Mouse (Mus musculus) liver, postnatal 0 days (tissue): Measurements from ENCODE around the gene Mapre3. TPM values are rescaled to one million over a fixed set of nuclear protein-coding genes. Genes with fewer than 3 reads are reported as not detected.

ENCODE experiments used
- ATAC-seq: fragments of 200-750 bp; cut with Nextera tagmentation; 2 replicates; pipeline ENCODE4 v1.8.0; 2017; ENCODE audit warnings: mild to moderate bottlenecking, moderate library complexity
- DNase-seq: peaks from one replicate; pipeline ENCODE4 v3.0.0-alpha.2; 2016
- H3K27ac ChIP-seq: fragments of 300-500 bp; sonication (generic); 2 replicates; pipeline ENCODE4 v1.5.1; 2014; ENCODE audit warnings: antibody characterized with exemption, moderate library complexity, mild to moderate bottlenecking, low read depth
- H3K27me3 ChIP-seq: fragments of 300-500 bp; sonication (generic); 2 replicates; pipeline ENCODE4 v1.6.1; 2014; ENCODE audit warnings: low read length, control low read depth, mixed read lengths; ENCODE audit not compliant: insufficient read depth
- H3K36me3 ChIP-seq: fragments of 300-500 bp; sonication (generic); replicated peaks from 2 replicates; pipeline ENCODE4 v1.6.1; 2014; ENCODE audit warnings: mild to moderate bottlenecking, control low read depth, low read length, moderate library complexity, mixed read lengths; ENCODE audit not compliant: insufficient read depth
- H3K4me1 ChIP-seq: fragments of 300-500 bp; sonication (generic); 2 replicates; pipeline ENCODE4 v1.6.1; 2014; ENCODE audit warnings: antibody characterized with exemption, mild to moderate bottlenecking, control low read depth; ENCODE audit not compliant: insufficient read depth
- H3K4me2 ChIP-seq: fragments of 300-500 bp; sonication (generic); 2 replicates; pipeline ENCODE4 v1.6.1; 2014; ENCODE audit warnings: low read depth, mild to moderate bottlenecking, low read length, moderate library complexity, mixed read lengths
- H3K4me3 ChIP-seq: fragments of 300-500 bp; sonication (generic); 2 replicates; pipeline ENCODE4 v1.5.1; 2014; ENCODE audit warnings: low read depth, low read length
- H3K9ac ChIP-seq: fragments of 300-500 bp; sonication (generic); replicated peaks from 2 replicates; pipeline ENCODE4 v1.6.1; 2014; ENCODE audit warnings: mild to moderate bottlenecking, moderate library complexity
- H3K9me3 ChIP-seq: fragments of 300-500 bp; sonication (generic); 2 replicates; pipeline ENCODE4 v1.6.1; 2016; ENCODE audit warnings: mild to moderate bottlenecking, control low read depth, low read length, mixed read lengths
- CTCF ChIP-seq: sonication (generic); IDR thresholded peaks from 2 replicates; pipeline ENCODE4 v1.5.1; 2016; ENCODE audit warnings: antibody characterized with exemption, low read depth
- EP300 ChIP-seq: IDR thresholded peaks from 2 replicates; pipeline ENCODE4 v1.6.1; 2016; ENCODE audit warnings: antibody characterized with exemption, low read depth, mild to moderate bottlenecking
- WGBS: fragments of 180-500 bp; shearing (Covaris S2); extraction: QIAGEN DNeasy Blood & Tissue Kit; methylation state at CpG from one replicate; pipeline ENCODE4 v1.1.7; 2014; ENCODE audit not compliant: insufficient replicate concordance; 5-methylcytosine and 5-hydroxymethylcytosine counted together
- polyA plus RNA-seq: library from polyadenylated mRNA; unstranded; fragments of >200 nt; fragmentation: Nextera tagmentation; extraction: Ambion mirVana; gene quantifications from 2 replicates; pipeline ENCODE4 v1.2.1, GENCODE M21; 2015

The Mapre3 gene
- polyA plus RNA-seq, 1 experiment from 2014 or later, result 7.4 TPM

GRCm38 (mm10) chr5:30825821-30826220 lies 11.4 kb downstream of the Mapre3 start:
- 72% methylated on average over 6 of the region's 6 CpGs for WGBS
- DNase-seq, result no peak
- Histone ChIP-seq H3K27ac (no peak overlapping the region), H3K4me2 (no peak overlapping the region), H3K9me3 (no peaks in the 10 kb centered on the region), H3K36me3 (no peaks in the 10 kb centered on the region), H3K4me1 (no peaks in the 10 kb centered on the region), H3K4me3 (no peak overlapping the region), H3K27me3 (no peaks in the 10 kb centered on the region), H3K9ac (no peak overlapping the region)
- no peak for ATAC-seq
- no peak for TF ChIP-seq EP300
- TF ChIP-seq CTCF, result no peak

GRCm38 (mm10) chr5:30833416-30833815 lies 19.0 kb downstream of the Mapre3 start:
- peak; percentile 94 for ATAC-seq
- no peak for TF ChIP-seq EP300
- TF ChIP-seq CTCF, result no peak
- Histone ChIP-seq H3K9ac (no peak overlapping the region), H3K27ac (peak overlapping the region; percentile 72), H3K4me3 (no peak overlapping the region), H3K27me3 (no peaks in the 10 kb centered on the region), H3K4me1 (0 out of 2 replicates have a peak, but pooled peaks cover 4% of the 10 kb centered on the region), H3K36me3 (no peaks in the 10 kb centered on the region), H3K4me2 (no peak overlapping the region), H3K9me3 (no peaks in the 10 kb centered on the region)
- peak; percentile 21 for DNase-seq
- WGBS, result 75% methylated on average over 3 of the region's 3 CpGs

GRCm38 (mm10) chr5:30839731-30840130 lies 25.3 kb downstream of the Mapre3 start:
- Histone ChIP-seq H3K9ac (no peak overlapping the region), H3K27me3 (no peaks in the 10 kb centered on the region), H3K36me3 (no peaks in the 10 kb centered on the region), H3K4me1 (0 out of 2 replicates have a peak, but pooled peaks cover 3% of the 10 kb centered on the region), H3K4me2 (no peak overlapping the region), H3K4me3 (no peak overlapping the region), H3K27ac (peak overlapping the region; percentile 29; the same call in 1 of the 2 replicates), H3K9me3 (no peaks in the 10 kb centered on the region)
- TF ChIP-seq CTCF, result no peak
- TF ChIP-seq EP300, result no peak
- ATAC-seq (peak; percentile 79; the same call in 1 of the 2 replicates), DNase-seq (peak; percentile 64)
- 59% methylated on average over 2 of the region's 2 CpGs for WGBS

- Histone ChIP-seq H3K9ac (no peak overlapping the region), H3K36me3 (no peaks in the 10 kb centered on the region), H3K4me3 (no peak overlapping the region), H3K27ac (no peak overlapping the region), H3K4me1 (0 out of 2 replicates have a peak, but pooled peaks cover 3% of the 10 kb centered on the region), H3K4me2 (no peak overlapping the region), H3K9me3 (no peaks in the 10 kb centered on the region), H3K27me3 (no peaks in the 10 kb centered on the region)
- 49% methylated on average over 3 of the region's 3 CpGs for WGBS
- DNase-seq (no peak), ATAC-seq (no peak)
- TF ChIP-seq EP300 (no peak), CTCF (no peak)
Measured at GRCm38 (mm10) chr5:30841896-30842295, 27.5 kb downstream of the Mapre3 start.

- no peak overlapping the region for H3K9ac ChIP-seq
- no peaks in the 10 kb centered on the region for H3K36me3 ChIP-seq
- DNase-seq, result no peak
- peaks cover 8% of the 10 kb centered on the region for H3K4me1 ChIP-seq
- TF ChIP-seq CTCF (no peak), EP300 (no peak)
- no peak for ATAC-seq
- no peak overlapping the region for H3K27ac ChIP-seq
- no peak overlapping the region for H3K4me3 ChIP-seq
- WGBS, result 38% methylated on average over 6 of the region's 6 CpGs
- H3K4me2 ChIP-seq, result no peak overlapping the region
- H3K27me3 ChIP-seq, result no peaks in the 10 kb centered on the region
- no peaks in the 10 kb centered on the region for H3K9me3 ChIP-seq
Measured at GRCm38 (mm10) chr5:30849891-30850555, 35.6 kb downstream of the Mapre3 start.

GRCm38 (mm10) chr5:30850556-30850925 lies 36.1 kb downstream of the Mapre3 start:
- no peaks in the 10 kb centered on the region for H3K36me3 ChIP-seq
- TF ChIP-seq EP300 (no peak), CTCF (no peak)
- H3K4me1 ChIP-seq, result peaks cover 8% of the 10 kb centered on the region
- H3K9ac ChIP-seq, result no peak overlapping the region
- ATAC-seq (no peak), DNase-seq (no peak)
- H3K4me3 ChIP-seq, result no peak overlapping the region
- no peak overlapping the region for H3K4me2 ChIP-seq
- 65% methylated on average over 2 of the region's 2 CpGs for WGBS
- H3K9me3 ChIP-seq, result no peaks in the 10 kb centered on the region
- no peaks in the 10 kb centered on the region for H3K27me3 ChIP-seq
- H3K27ac ChIP-seq, result no peak overlapping the region
